In genomic region chr2:91527147-91527486, GRCm38 (mm10) we compare ENCODE assay signal across 8 mouse cellular contexts. TPM values are rescaled to one million over a fixed set of nuclear protein-coding genes. Genes with fewer than 3 reads are reported as not detected.
A peak's percentile ranks its signal among the peaks of the same experiment; 100 is the strongest.
DNase-seq lines count a peak whose midpoint lies in the region; ATAC-seq lines count a peak whose summit lies in the region.

No protein-coding gene starts in this region.

- H3K27me3 ChIP-seq in hindbrain, embryonic 10.5 days (ENCODE audit: insufficient read depth, poor library complexity, severe bottlenecking) = no peaks in the 10 kb centered on the region
- no peaks in the 10 kb centered on the region for H3K27me3 ChIP-seq in liver, embryonic 12.5 days (replicated peaks)
- no peaks in the 10 kb centered on the region for H3K27me3 ChIP-seq in splenic B cell, adult 2 months (ENCODE audit: control insufficient read depth, insufficient read depth, low read length, poor library complexity, severe bottlenecking)

- peak overlapping the region; percentile 99 for H3K4me3 ChIP-seq in hindbrain, embryonic 10.5 days
- peak overlapping the region; percentile 86 for H3K4me3 ChIP-seq in liver, embryonic 12.5 days

- peak; percentile 27 to 30 for DNase-seq in adrenal gland, postnatal 36 days
- DNase-seq in adrenal gland, adult (ENCODE audit: inconsistent age in 2 of 2, low spot score in 1 of 2) = no peak
- peak; percentile 41 to 50 for DNase-seq in right cerebral cortex, adult 2 months (ENCODE audit: low spot score in 2 of 2)
- DNase-seq in right cerebral cortex, adult 18-20 months = no peak
- DNase-seq in cerebellum, postnatal 25 days = peak; percentile 72 to 74
- DNase-seq in hindbrain, embryonic 10.5 days (ENCODE audit: low spot score) = no peak
- peak; percentile 24 for DNase-seq in splenic B cell, adult 2 months (ENCODE audit: low read depth, low spot score)

- H3K4me1 ChIP-seq in hindbrain, embryonic 10.5 days (replicated peaks) = peaks cover 13% of the 10 kb centered on the region; the same call in 1 of the 2 replicates
- peaks cover 20% of the 10 kb centered on the region for H3K4me1 ChIP-seq in liver, embryonic 12.5 days

- peaks cover 13% of the 10 kb centered on the region; the same call in 1 of the 2 replicates for H3K9me3 ChIP-seq in hindbrain, embryonic 10.5 days
- no peaks in the 10 kb centered on the region for H3K9me3 ChIP-seq in liver, embryonic 12.5 days (replicated peaks)

- peak overlapping the region; percentile 90 for H3K9ac ChIP-seq in liver, embryonic 12.5 days

- H3K4me2 ChIP-seq in liver, embryonic 12.5 days = peak overlapping the region; percentile 71

- peak overlapping the region; percentile 99 for H3K27ac ChIP-seq in hindbrain, embryonic 10.5 days
- H3K27ac ChIP-seq in liver, embryonic 12.5 days = peak overlapping the region; percentile 82

- WGBS in hindbrain, embryonic 10.5 days = under 1% methylated on average over 15 of the region's 15 CpGs
- WGBS in liver, embryonic 12.5 days (ENCODE audit: insufficient replicate concordance) = 0% methylated on average over 15 of the region's 15 CpGs

- ATAC-seq in liver, embryonic 12.5 days = no peak; the same call in 1 of the 2 replicates

- peaks cover 42% of the 10 kb centered on the region for H3K36me3 ChIP-seq in hindbrain, embryonic 10.5 days
- peaks cover 32% of the 10 kb centered on the region for H3K36me3 ChIP-seq in liver, embryonic 12.5 days
- H3K36me3 ChIP-seq in splenic B cell, adult 2 months (ENCODE audit: control insufficient read depth, insufficient read depth, low read length, poor library complexity, severe bottlenecking) = no peaks in the 10 kb centered on the region

RNA-seq across cellular contexts. Expression of gene Ckap5, which starts 0.6 kb away (rescaled TPM):
- 10 to 100 TPM; 46.8 to 47.7 TPM for total RNA-seq in adrenal gland, postnatal 36 days (2021)
- 125 and 144 TPM in 2 replicates for polyA plus RNA-seq in hindbrain, embryonic 10.5 days (2016; fragmentation: Nextera tagmentation; extraction: Ambion mirVana)
- 57.7 and 59.1 TPM in 2 replicates for polyA plus RNA-seq in liver, embryonic 12.5 days (2016; fragmentation: Nextera tagmentation; extraction: Ambion mirVana)

Comparison
In these comparisons a context has a peak if more than half of its experiments do, and no peak if none do; other contexts are left out.
1. DNase-seq: peak in adrenal gland, postnatal 36 days (2 of 2), right cerebral cortex, adult 2 months (2 of 2), cerebellum, postnatal 25 days (2 of 2) and splenic B cell, adult 2 months (single experiment); none in adrenal gland, adult (0 of 2), right cerebral cortex, adult 18-20 months (single experiment) and hindbrain, embryonic 10.5 days (single experiment).